ENCODE assay signal across 11 mouse cellular contexts in the genomic region with DNA sequence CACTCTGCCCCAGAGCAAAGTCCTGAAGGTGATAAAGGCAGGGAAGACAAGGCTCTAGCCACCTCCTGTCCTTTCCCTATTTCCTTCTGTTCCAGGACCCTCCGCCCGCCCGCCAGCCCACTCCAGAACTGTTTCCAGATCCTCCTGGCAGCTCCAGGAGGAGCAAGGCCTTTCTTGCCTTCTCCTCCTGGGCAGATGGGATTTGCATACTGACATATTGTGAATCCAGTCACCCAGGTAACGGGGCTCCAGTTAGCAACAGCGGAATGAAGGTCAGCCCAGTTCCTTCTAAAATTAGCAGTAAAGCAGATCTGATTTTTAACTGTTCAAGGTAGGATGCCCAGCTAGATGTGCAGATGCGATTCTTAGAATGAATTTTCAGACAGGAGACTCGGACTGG.
DNase-seq lines count a peak whose midpoint lies in the region; ATAC-seq and TF ChIP-seq lines count a peak whose summit lies in the region.
"Had no signal": no experiment of that assay in that cellular context is flagged by ENCODE, and none has a peak within 500 bp of the region (broad histone marks: within the 10 kb centered on the region; RNA-seq: fewer than 3 reads in every experiment).

No protein-coding gene starts in this region.

- no peaks in the 10 kb centered on the region for H3K36me3 ChIP-seq in heart, postnatal 0 days (replicated peaks; ENCODE audit: control insufficient read depth, insufficient read depth, low read length)
- H3K36me3 ChIP-seq: forebrain, embryonic 15.5 days; liver, embryonic 13.5 days had no signal

- 66% methylated on average over 7 of the region's 7 CpGs for WGBS in heart, postnatal 0 days

- no peak for TF ChIP-seq EP300 in heart, postnatal 0 days (IDR thresholded peaks at IDR 0.05; ENCODE audit: low read depth)

- TF ChIP-seq CTCF in heart, postnatal 0 days (IDR thresholded peaks at IDR 0.05; ENCODE audit: low read depth) = no peak

- ATAC-seq in heart, postnatal 0 days (ENCODE audit: insufficient read depth, low read depth) = no peak; the same call in 1 of the 2 replicates
- ATAC-seq: forebrain, embryonic 15.5 days; inflammation-experienced regulatory T-cells, adult 6 months had no signal

- H3K9ac ChIP-seq in heart, postnatal 0 days (replicated peaks; ENCODE audit: low read depth, low read length) = no peak overlapping the region
- H3K9ac ChIP-seq: forebrain, embryonic 15.5 days; liver, embryonic 13.5 days had no signal

- peak; percentile 22 for DNase-seq in heart, postnatal 0 days (ENCODE audit: low spot score)
- no peak for DNase-seq in heart, adult 18-20 months
- peak; percentile 58 to 81 for DNase-seq in right cerebral cortex, postnatal 10 days (ENCODE audit: low spot score in 2 of 2)
- no peak for DNase-seq in right cerebral cortex, postnatal 4 days
- DNase-seq in cerebellum, adult 9-10 months = peak; percentile 70
- DNase-seq in telencephalon, adult 2 months (ENCODE audit: low read depth, low spot score) = peak; percentile 48
- DNase-seq in ovary, postnatal 10 days (ENCODE audit: low spot score) = no peak
- DNase-seq: liver, embryonic 13.5 days had no signal

- H3K4me1 ChIP-seq in heart, postnatal 0 days (ENCODE audit: control insufficient read depth, insufficient read depth) = peaks cover 34% of the 10 kb centered on the region

- H3K27me3 ChIP-seq in heart, postnatal 0 days (ENCODE audit: control insufficient read depth, insufficient read depth, low read length) = no peaks in the 10 kb centered on the region
- H3K27me3 ChIP-seq: forebrain, embryonic 15.5 days; liver, embryonic 13.5 days had no signal

- H3K27ac ChIP-seq in heart, postnatal 0 days (ENCODE audit: low read depth) = no peak overlapping the region
- H3K27ac ChIP-seq: forebrain, embryonic 15.5 days; liver, embryonic 13.5 days had no signal

- H3K4me2 ChIP-seq in heart, postnatal 0 days (ENCODE audit: low read depth, low read length) = no peak overlapping the region
- H3K4me2 ChIP-seq: forebrain, embryonic 15.5 days; heart, embryonic 11.5 days; liver, embryonic 13.5 days had no signal

- H3K4me3 ChIP-seq in heart, postnatal 0 days (ENCODE audit: low read depth, low read length) = no peak overlapping the region
- H3K4me3 ChIP-seq: forebrain, embryonic 15.5 days; liver, embryonic 13.5 days had no signal

- H3K9me3 ChIP-seq in heart, postnatal 0 days (replicated peaks; ENCODE audit: control insufficient read depth, low read length) = no peaks in the 10 kb centered on the region
- H3K9me3 ChIP-seq: forebrain, embryonic 15.5 days; liver, embryonic 13.5 days had no signal

Comparison
In these comparisons a context has a peak if more than half of its experiments do, and no peak if none do; other contexts are left out.
1. DNase-seq: peak in heart, postnatal 0 days (single experiment), right cerebral cortex, postnatal 10 days (2 of 2), cerebellum, adult 9-10 months (single experiment) and telencephalon, adult 2 months (single experiment); none in heart, adult 18-20 months (0 of 2), right cerebral cortex, postnatal 4 days (single experiment) and ovary, postnatal 10 days (single experiment).